In the genomic region with DNA sequence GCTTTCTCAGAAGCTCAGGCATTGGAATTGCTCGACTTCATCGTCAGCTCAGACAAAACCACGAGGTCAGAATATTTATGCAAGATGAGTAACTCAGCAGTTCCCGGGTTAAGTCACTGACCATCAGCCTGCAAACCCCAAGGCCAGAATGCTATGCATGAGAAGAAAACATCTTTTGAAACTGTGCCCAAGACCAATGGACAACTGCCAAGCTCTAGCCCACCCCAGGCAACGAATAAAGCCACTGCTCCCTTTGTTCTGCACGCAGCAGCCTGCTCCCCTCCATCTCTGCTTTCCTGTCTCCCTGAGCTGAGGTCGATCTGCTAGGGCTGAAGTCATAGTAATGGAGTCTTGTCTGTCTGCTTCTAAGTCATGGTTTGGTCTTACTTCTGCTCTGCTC, we compare ENCODE assay signal across 12 mouse cellular contexts.
DNase-seq lines count a peak whose midpoint lies in the region; ATAC-seq and TF ChIP-seq lines count a peak whose summit lies in the region.
"Had no signal": no experiment of that assay in that cellular context is flagged by ENCODE, and none has a peak within 500 bp of the region (broad histone marks: within the 10 kb centered on the region; RNA-seq: fewer than 3 reads in every experiment).

No protein-coding gene starts in this region.

- DNase-seq in adrenal gland, adult (ENCODE audit: inconsistent age in 2 of 2, low spot score in 1 of 2), result peak; percentile 75 to 91
- DNase-seq in adrenal gland, postnatal 4 days (ENCODE audit: low spot score in 2 of 2), result no peak
- DNase-seq in frontal cortex, adult 2 months (ENCODE audit: extremely low spot score in 1 of 2, low spot score in 1 of 2), result no peak
- DNase-seq in frontal cortex, postnatal 14 days (ENCODE audit: low spot score in 2 of 2), result no peak
- DNase-seq: cerebellum, adult 9-10 months; lung, adult 18-20 months had no signal

- H3K4me3 ChIP-seq in midbrain, embryonic 13.5 days (replicated peaks), result no peak overlapping the region
- H3K4me3 ChIP-seq in midbrain, embryonic 15.5 days, result no peak overlapping the region
- H3K4me3 ChIP-seq in forebrain, embryonic 12.5 days (replicated peaks), result no peak overlapping the region
- H3K4me3 ChIP-seq in myocyte, result no peak overlapping the region
- H3K4me3 ChIP-seq: intestine, embryonic 15.5 days had no signal

- ATAC-seq in midbrain, embryonic 13.5 days, result 0 out of 2 replicates have a peak, but pooled peaks have one; percentile 24
- ATAC-seq in midbrain, embryonic 15.5 days (replicated peaks), result no peak
- ATAC-seq in forebrain, embryonic 12.5 days (ENCODE audit: low FRiP score), result no peak
- ATAC-seq: intestine, embryonic 15.5 days had no signal

- H3K4me2 ChIP-seq in midbrain, embryonic 13.5 days (replicated peaks), result no peak overlapping the region
- H3K4me2 ChIP-seq in midbrain, embryonic 15.5 days, result no peak overlapping the region
- H3K4me2 ChIP-seq in forebrain, embryonic 12.5 days, result no peak overlapping the region
- peak overlapping the region; percentile 61 for H3K4me2 ChIP-seq in myocyte (ENCODE audit: low read depth)
- H3K4me2 ChIP-seq: intestine, embryonic 15.5 days had no signal

- no peaks in the 10 kb centered on the region for H3K27me3 ChIP-seq in midbrain, embryonic 13.5 days
- H3K27me3 ChIP-seq in midbrain, embryonic 15.5 days (replicated peaks), result no peaks in the 10 kb centered on the region
- no peaks in the 10 kb centered on the region; the same call in 1 of the 2 replicates for H3K27me3 ChIP-seq in forebrain, embryonic 12.5 days
- no peaks in the 10 kb centered on the region for H3K27me3 ChIP-seq in myocyte (ENCODE audit: control insufficient read depth, insufficient read depth, insufficient read length)
- H3K27me3 ChIP-seq: intestine, embryonic 15.5 days had no signal

- 61% methylated on average over 7 of the region's 7 CpGs for WGBS in midbrain, embryonic 13.5 days
- WGBS in midbrain, embryonic 15.5 days, result 47% methylated on average over 7 of the region's 7 CpGs
- 58% methylated on average over 7 of the region's 7 CpGs for WGBS in forebrain, embryonic 12.5 days

- peaks cover 35% of the 10 kb centered on the region for H3K4me1 ChIP-seq in midbrain, embryonic 13.5 days (replicated peaks)
- peaks cover 27% of the 10 kb centered on the region for H3K4me1 ChIP-seq in midbrain, embryonic 15.5 days
- H3K4me1 ChIP-seq in forebrain, embryonic 12.5 days, result peaks cover 39% of the 10 kb centered on the region

- H3K36me3 ChIP-seq in midbrain, embryonic 13.5 days, result no peaks in the 10 kb centered on the region
- no peaks in the 10 kb centered on the region for H3K36me3 ChIP-seq in midbrain, embryonic 15.5 days (replicated peaks)
- no peaks in the 10 kb centered on the region for H3K36me3 ChIP-seq in forebrain, embryonic 12.5 days (replicated peaks)
- no peaks in the 10 kb centered on the region for H3K36me3 ChIP-seq in myocyte (ENCODE audit: control insufficient read depth, insufficient read depth)
- H3K36me3 ChIP-seq: G1E; intestine, embryonic 15.5 days had no signal

- peak overlapping the region; percentile 37; the same call in 1 of the 2 replicates for H3K27ac ChIP-seq in midbrain, embryonic 13.5 days
- no peak overlapping the region; the same call in 1 of the 2 replicates for H3K27ac ChIP-seq in midbrain, embryonic 15.5 days
- H3K27ac ChIP-seq in forebrain, embryonic 12.5 days, result peak overlapping the region; percentile 37; the same call in 1 of the 2 replicates
- H3K27ac ChIP-seq: intestine, embryonic 15.5 days had no signal

- TF ChIP-seq POLR2A in myocyte (IDR thresholded peaks at IDR 0.05; ENCODE audit: insufficient read length, low read depth), result no peak

- no peak overlapping the region for H3K9ac ChIP-seq in midbrain, embryonic 13.5 days (replicated peaks)
- no peak overlapping the region for H3K9ac ChIP-seq in midbrain, embryonic 15.5 days
- H3K9ac ChIP-seq in forebrain, embryonic 12.5 days, result no peak overlapping the region
- H3K9ac ChIP-seq: intestine, embryonic 15.5 days had no signal

- H3K79me2 ChIP-seq in myocyte (ENCODE audit: control insufficient read depth, insufficient read depth), result no peaks in the 10 kb centered on the region

- H3K9me3 ChIP-seq in midbrain, embryonic 13.5 days, result no peaks in the 10 kb centered on the region
- no peaks in the 10 kb centered on the region for H3K9me3 ChIP-seq in midbrain, embryonic 15.5 days
- H3K9me3 ChIP-seq in forebrain, embryonic 12.5 days, result no peaks in the 10 kb centered on the region
- H3K9me3 ChIP-seq: G1E; intestine, embryonic 15.5 days had no signal

- no peak overlapping the region for H3ac ChIP-seq in myocyte (ENCODE audit: control insufficient read depth, insufficient read length)

TF ChIP-seq in myocyte, 11 proteins besides CTCF, POLR2A, EP300 and RAD21:
- TF ChIP-seq MYOD1 (IDR thresholded peaks at IDR 0.05; ENCODE audit: control insufficient read depth in 1 of 3, insufficient read length in 2 of 3, low read depth in 2 of 3), result no peak
- no peak for TF ChIP-seq MAX (IDR thresholded peaks at IDR 0.05; ENCODE audit: low read depth)
- no peak for TF ChIP-seq MYOG (IDR thresholded peaks at IDR 0.05; ENCODE audit: control insufficient read depth in 1 of 3, insufficient read depth in 1 of 3, insufficient read length in 2 of 3, low read depth in 2 of 3)
- TF ChIP-seq CEBPB (IDR thresholded peaks at IDR 0.05; ENCODE audit: insufficient read depth, poor library complexity, severe bottlenecking), result 0 out of 2 replicates have a peak, but pooled peaks have one; percentile 15
- TF ChIP-seq TCF3 (IDR thresholded peaks at IDR 0.05; ENCODE audit: insufficient read length, low read depth), result no peak
- no peak for TF ChIP-seq SRF (IDR thresholded peaks at IDR 0.05; ENCODE audit: control insufficient read depth, insufficient read length, low read depth)

Comparison
In these comparisons a context has a peak if more than half of its experiments do, and no peak if none do; other contexts are left out.
1. DNase-seq: peak in adrenal gland, adult (2 of 2); none in adrenal gland, postnatal 4 days (0 of 2), frontal cortex, adult 2 months (0 of 2) and frontal cortex, postnatal 14 days (0 of 2).